Mouse (Mus musculus): ENCODE data around the gene Arhgap22.

GRCm38 (mm10) chr14:33335733-33336132, 121.9 kb downstream of the Arhgap22 start:
- TF ChIP-seq EP300 (IDR thresholded peaks at IDR 0.05; ENCODE audit: insufficient read depth, low read depth, low read length) (no peak), CTCF (IDR thresholded peaks at IDR 0.05; ENCODE audit: low read depth, low read length) (no peak)

Measured in ES-Bruce4 (cell line).